Mouse (Mus musculus): ENCODE data around the gene Vcp. TPM values are rescaled to one million over a fixed set of nuclear protein-coding genes. Genes with fewer than 3 reads are reported as not detected.

The Vcp gene
- total and polyA plus RNA-seq, 2 experiments from 2014 or later = 255 to 443 TPM

- Histone ChIP-seq H3K27me3 (ENCODE audit: insufficient read depth, low read length) (no peaks in the 10 kb centered on the region), H3K4me2 (ENCODE audit: low read depth) (no peak overlapping the region), H3K27ac (ENCODE audit: low read depth, low read length) (no peak overlapping the region), H3K4me3 (ENCODE audit: low read depth, low read length) (no peak overlapping the region), H3K9me3 (ENCODE audit: low read length) (no peaks in the 10 kb centered on the region), H3K9ac (no peak overlapping the region), H3K4me1 (ENCODE audit: insufficient read depth) (peaks cover 17% of the 10 kb centered on the region), H3K36me3 (ENCODE audit: insufficient read depth) (peaks cover 38% of the 10 kb centered on the region)
- WGBS = 86% methylated on average over 10 of the region's 10 CpGs
- no peak for TF ChIP-seq CTCF (IDR thresholded peaks at IDR 0.05; ENCODE audit: low read depth)
- DNase-seq (no peak), ATAC-seq (no peak)
These were observed 36.0 kb upstream of the Vcp start for GRCm38 (mm10) chr4:43036356-43036755.

DNA sequence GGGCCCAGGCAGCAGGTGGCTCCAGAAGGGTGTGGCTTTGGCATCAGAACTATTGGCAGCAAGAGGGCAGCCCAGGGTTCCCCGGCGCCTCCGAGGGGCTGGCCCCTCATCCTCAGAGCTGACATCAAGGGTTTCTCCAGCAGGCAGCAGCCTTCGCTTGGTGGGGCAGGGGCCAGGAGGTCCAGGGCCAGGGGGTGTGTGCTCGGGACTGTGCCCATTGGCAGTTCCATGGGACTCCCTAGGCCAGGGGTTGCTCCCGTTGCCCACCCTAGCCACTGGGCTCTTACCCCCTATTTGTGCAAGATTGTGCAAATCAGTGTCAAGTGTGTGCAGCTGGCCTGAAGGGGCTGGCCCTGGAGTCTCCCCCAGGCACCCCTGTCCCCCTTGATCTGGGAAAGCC, 35.5 kb upstream of the Vcp start:
- no peak overlapping the region for H3K9ac ChIP-seq
- ATAC-seq (no peak), DNase-seq (no peak)
- 83% methylated on average over 6 of the region's 6 CpGs for WGBS
- no peak overlapping the region for H3K27ac ChIP-seq (ENCODE audit: low read depth, low read length)
- H3K9me3 ChIP-seq (ENCODE audit: low read length) = no peaks in the 10 kb centered on the region
- no peak overlapping the region for H3K4me2 ChIP-seq (ENCODE audit: low read depth)
- H3K4me1 ChIP-seq (ENCODE audit: insufficient read depth) = peaks cover 17% of the 10 kb centered on the region
- H3K27me3 ChIP-seq (ENCODE audit: insufficient read depth, low read length) = no peaks in the 10 kb centered on the region
- H3K4me3 ChIP-seq (ENCODE audit: low read depth, low read length) = no peak overlapping the region
- TF ChIP-seq CTCF (IDR thresholded peaks at IDR 0.05; ENCODE audit: low read depth) = no peak
- peaks cover 38% of the 10 kb centered on the region for H3K36me3 ChIP-seq (ENCODE audit: insufficient read depth)

DNA sequence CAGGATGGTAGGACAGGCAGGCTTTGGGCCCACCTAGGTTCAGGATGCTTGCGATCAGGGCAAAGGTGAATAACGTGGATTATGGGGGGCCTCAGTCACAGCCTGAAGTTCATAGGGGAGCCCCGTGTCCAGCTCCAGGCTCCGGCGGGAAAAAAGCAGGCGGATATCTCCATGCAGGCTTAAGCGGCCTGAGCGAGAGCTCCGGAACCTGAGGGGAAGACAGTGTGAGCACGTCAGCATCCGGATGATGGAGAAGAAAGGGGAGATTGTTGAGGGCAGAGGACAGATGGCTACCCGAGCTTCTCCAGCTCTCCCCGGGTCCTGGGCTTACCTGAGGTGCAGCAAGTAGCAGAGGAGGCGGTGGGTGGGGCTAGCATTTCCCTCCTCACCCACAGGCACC, 33.2 kb upstream of the Vcp start:
- DNase-seq = no peak
- H3K27ac ChIP-seq (ENCODE audit: low read depth, low read length) = no peak overlapping the region

DNA sequence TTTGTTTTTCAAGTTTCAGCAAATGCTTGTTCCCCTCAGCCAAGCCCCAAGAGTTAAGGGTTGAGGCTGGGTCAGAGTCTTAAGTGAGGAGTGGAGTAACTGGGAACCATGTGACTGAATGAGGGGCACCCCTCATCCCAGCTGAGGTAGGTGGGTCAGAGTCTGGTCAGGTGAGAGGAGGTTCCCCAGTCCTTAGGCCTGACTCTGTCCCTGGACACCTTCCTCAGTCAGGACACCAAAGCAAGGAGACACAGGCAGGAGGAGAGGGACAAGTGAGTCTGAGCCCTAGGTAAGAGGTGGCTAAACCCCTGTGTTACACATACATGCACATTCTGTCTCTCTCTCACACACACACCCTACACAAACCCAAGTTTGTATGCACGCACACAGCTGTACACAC, 32.2 kb upstream of the Vcp start:
- ATAC-seq (no peak), DNase-seq (no peak)
- TF ChIP-seq CTCF (IDR thresholded peaks at IDR 0.05; ENCODE audit: low read depth) = no peak
- H3K36me3 ChIP-seq (ENCODE audit: insufficient read depth) = peaks cover 59% of the 10 kb centered on the region
- H3K4me1 ChIP-seq (ENCODE audit: insufficient read depth) = peaks cover 15% of the 10 kb centered on the region
- H3K27me3 ChIP-seq (ENCODE audit: insufficient read depth, low read length) = no peaks in the 10 kb centered on the region
- no peak overlapping the region for H3K4me3 ChIP-seq (ENCODE audit: low read depth, low read length)
- no peak overlapping the region for H3K9ac ChIP-seq
- H3K27ac ChIP-seq (ENCODE audit: low read depth, low read length) = peak overlapping the region; percentile 30; the same call in 1 of the 2 replicates
- no peaks in the 10 kb centered on the region for H3K9me3 ChIP-seq (ENCODE audit: low read length)
- H3K4me2 ChIP-seq (ENCODE audit: low read depth) = no peak overlapping the region
- 89% methylated on average over 1 of the region's 1 CpGs for WGBS

More for the DNA sequence above, 33.2 kb upstream of the Vcp start:
- H3K4me1 ChIP-seq (ENCODE audit: insufficient read depth) = peaks cover 15% of the 10 kb centered on the region
- 84% methylated on average over 14 of the region's 14 CpGs for WGBS
- H3K4me3 ChIP-seq (ENCODE audit: low read depth, low read length) = no peak overlapping the region
- no peak for TF ChIP-seq CTCF (IDR thresholded peaks at IDR 0.05; ENCODE audit: low read depth)
- no peaks in the 10 kb centered on the region for H3K27me3 ChIP-seq (ENCODE audit: insufficient read depth, low read length)
- no peaks in the 10 kb centered on the region for H3K9me3 ChIP-seq (ENCODE audit: low read length)
- H3K4me2 ChIP-seq (ENCODE audit: low read depth) = no peak overlapping the region
- H3K9ac ChIP-seq = no peak overlapping the region
- ATAC-seq = no peak
- peaks cover 50% of the 10 kb centered on the region for H3K36me3 ChIP-seq (ENCODE audit: insufficient read depth)

DNA sequence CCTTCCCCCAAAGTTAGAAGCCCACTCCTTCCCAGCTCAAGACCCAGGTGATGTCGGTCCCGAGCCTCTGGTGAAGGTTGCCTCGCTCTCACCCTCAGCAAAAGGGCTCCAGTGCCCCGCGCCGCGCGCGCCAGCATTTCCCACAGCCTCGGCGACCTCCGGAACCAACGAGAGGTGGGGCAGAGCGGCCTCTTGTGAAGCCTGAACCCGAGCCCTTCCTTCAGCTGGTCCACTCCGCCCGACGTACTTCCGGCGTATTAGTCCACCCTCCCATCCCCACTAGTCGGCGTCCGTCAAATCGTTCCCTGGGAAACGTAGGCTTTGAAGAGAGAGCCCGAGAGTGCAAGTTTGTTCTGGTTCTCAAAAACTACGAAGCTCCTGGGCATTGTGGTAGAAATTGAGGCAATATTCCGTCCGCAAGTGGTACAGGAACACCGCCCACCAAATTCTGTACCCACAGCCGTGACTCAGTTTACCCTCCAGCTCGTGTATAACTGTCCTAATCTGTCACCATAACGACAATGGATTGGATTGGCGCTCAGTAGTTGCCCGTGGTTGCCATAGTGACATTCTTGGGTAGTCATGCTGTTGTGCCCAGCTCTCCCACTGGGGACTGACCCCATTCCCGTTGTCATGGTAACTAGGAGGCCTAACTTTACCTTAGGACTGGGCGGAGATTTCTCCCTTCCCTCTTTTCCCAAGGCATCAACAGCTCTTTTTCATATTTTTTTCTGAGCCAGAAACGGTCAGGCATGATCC, 31.1 kb upstream of the Vcp start, which contains the start of gene Stoml2:
Gene Stoml2 (minus strand): TSS at position 474 of the 759 bp plus-strand sequence.
- peak; percentile 98 for ATAC-seq
- peak; percentile 94 for DNase-seq
- peak within 1 kb of the TSS; percentile 74 for H3K4me3 ChIP-seq (ENCODE audit: low read depth, low read length)
- peak; percentile 64 for TF ChIP-seq CTCF (IDR thresholded peaks at IDR 0.05; ENCODE audit: low read depth)
- H3K4me2 ChIP-seq (ENCODE audit: low read depth) = peak within 1 kb of the TSS; percentile 86
- WGBS = under 1% methylated on average over 38 of the region's 38 CpGs
- H3K36me3 ChIP-seq (ENCODE audit: insufficient read depth) = peaks cover 58% of the 10 kb centered on the region
- H3K9ac ChIP-seq = peak within 1 kb of the TSS; percentile 84
- peaks cover 15% of the 10 kb centered on the region for H3K4me1 ChIP-seq (ENCODE audit: insufficient read depth)
- H3K27ac ChIP-seq (ENCODE audit: low read depth, low read length) = peak within 1 kb of the TSS; percentile 88
- no peaks in the 10 kb centered on the region for H3K27me3 ChIP-seq (ENCODE audit: insufficient read depth, low read length)
- no peaks in the 10 kb centered on the region for H3K9me3 ChIP-seq (ENCODE audit: low read length)

- no peaks in the 10 kb centered on the region for H3K9me3 ChIP-seq (ENCODE audit: low read length)
- peaks cover 15% of the 10 kb centered on the region for H3K4me1 ChIP-seq (ENCODE audit: insufficient read depth)
- H3K4me2 ChIP-seq (ENCODE audit: low read depth) = peak overlapping the region; percentile 86
- H3K4me3 ChIP-seq (ENCODE audit: low read depth, low read length) = peak overlapping the region; percentile 74
- peak overlapping the region; percentile 84 for H3K9ac ChIP-seq
- peaks cover 52% of the 10 kb centered on the region for H3K36me3 ChIP-seq (ENCODE audit: insufficient read depth)
- DNase-seq = no peak
- H3K27me3 ChIP-seq (ENCODE audit: insufficient read depth, low read length) = no peaks in the 10 kb centered on the region
- peak overlapping the region; percentile 88 for H3K27ac ChIP-seq (ENCODE audit: low read depth, low read length)
- TF ChIP-seq CTCF (IDR thresholded peaks at IDR 0.05; ENCODE audit: low read depth) = no peak
- 2% methylated on average over 28 of the region's 28 CpGs for WGBS
- ATAC-seq = peak; percentile 50
These were observed 30.5 kb upstream of the Vcp start for GRCm38 (mm10) chr4:43030780-43031230.

DNA sequence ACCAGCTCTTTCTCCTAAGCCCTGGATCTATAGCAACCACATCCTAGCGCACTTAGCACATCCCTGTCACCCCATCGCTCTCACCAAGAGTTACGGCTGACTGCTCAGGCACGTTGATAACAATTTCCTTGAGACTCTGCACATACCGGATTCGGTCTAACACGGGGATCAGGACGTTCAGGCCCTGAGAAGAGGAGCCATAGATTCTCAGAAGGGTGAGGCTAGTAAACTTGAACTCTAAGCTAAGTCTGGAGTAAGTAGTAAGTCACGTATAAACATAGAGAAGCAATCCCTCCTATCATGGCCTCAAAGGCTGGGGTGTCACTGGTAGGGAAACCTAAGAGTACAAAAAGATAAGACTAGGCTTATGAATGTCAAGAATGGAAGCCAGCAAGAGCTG, 30.0 kb upstream of the Vcp start:
- Histone ChIP-seq H3K4me3 (ENCODE audit: low read depth, low read length) (peak overlapping the region; percentile 74), H3K36me3 (ENCODE audit: insufficient read depth) (peaks cover 48% of the 10 kb centered on the region), H3K27ac (ENCODE audit: low read depth, low read length) (no peak overlapping the region; the same call in 1 of the 2 replicates), H3K4me1 (ENCODE audit: insufficient read depth) (peaks cover 15% of the 10 kb centered on the region), H3K4me2 (ENCODE audit: low read depth) (peak overlapping the region; percentile 86), H3K9ac (peak overlapping the region; percentile 84), H3K27me3 (ENCODE audit: insufficient read depth, low read length) (no peaks in the 10 kb centered on the region), H3K9me3 (ENCODE audit: low read length) (no peaks in the 10 kb centered on the region)
- no peak for DNase-seq
- TF ChIP-seq CTCF (IDR thresholded peaks at IDR 0.05; ENCODE audit: low read depth) = no peak
- ATAC-seq = no peak
- 80% methylated on average over 9 of the region's 9 CpGs for WGBS

All from forebrain, postnatal 0 days (tissue).